Mouse (Mus musculus) thymus, adult 2 months (tissue): ENCODE results near the gene Nrarp. TPM values are rescaled to one million over a fixed set of nuclear protein-coding genes. Genes with fewer than 3 reads are reported as not detected.

ENCODE experiments used
- DNase-seq: peaks from one replicate; pipeline ENCODE4 v3.0.0; 2021
- H3K27ac ChIP-seq: fragments of 200-500 bp; 2 replicates; pipeline ENCODE4 v1.5.1; 2012; ENCODE audit warnings: low read length, control low read depth; ENCODE audit not compliant: control insufficient read depth, insufficient read depth
- H3K27me3 ChIP-seq: fragments of 200-500 bp; 2 replicates; pipeline ENCODE4 v1.6.1; 2012; ENCODE audit warnings: mild to moderate bottlenecking, low read length, moderate library complexity, mixed read lengths; ENCODE audit not compliant: control insufficient read depth, insufficient read depth
- H3K36me3 ChIP-seq: fragments of 200-500 bp; 2 replicates; pipeline ENCODE4 v1.6.1; 2012; ENCODE audit warnings: mild to moderate bottlenecking, low read length, moderate library complexity; ENCODE audit not compliant: control insufficient read depth, insufficient read depth
- H3K4me1 ChIP-seq: fragments of 200-500 bp; replicated peaks from 2 replicates; pipeline ENCODE4 v1.6.1; 2012; ENCODE audit warnings: low read length; ENCODE audit not compliant: control insufficient read depth, insufficient read depth
- H3K4me3 ChIP-seq: fragments of 200-500 bp; 2 replicates; pipeline ENCODE4 v1.5.1; 2012; ENCODE audit warnings: mild to moderate bottlenecking, low read length, control low read depth, moderate library complexity; ENCODE audit not compliant: control insufficient read depth, insufficient read depth
- CTCF ChIP-seq: fragments of 200-500 bp; IDR thresholded peaks from 2 replicates; pipeline ENCODE4 v1.5.1; 2012; ENCODE audit warnings: mild to moderate bottlenecking, control low read depth, low read length, moderate library complexity, borderline replicate concordance; ENCODE audit not compliant: control insufficient read depth, poor library complexity, insufficient read depth; ENCODE audit errors: extremely low read depth
- POLR2A ChIP-seq: fragments of 200-500 bp; IDR thresholded peaks from 2 replicates; pipeline ENCODE4 v1.6.1; 2012; ENCODE audit warnings: mild to moderate bottlenecking, low read length, control low read depth, moderate library complexity; ENCODE audit not compliant: control insufficient read depth, poor library complexity, insufficient read depth; ENCODE audit errors: extremely low read depth
- WGBS: fragments of 180-500 bp; shearing (Covaris S2); methylation state at CpG from one replicate; pipeline ENCODE4 v1.1.7; 2018; 5-methylcytosine and 5-hydroxymethylcytosine counted together
- polyA plus RNA-seq: library from polyadenylated mRNA; depleted of rRNA; stranded (reverse); fragments of >200 nt; gene quantifications from 2 replicates; pipeline ENCODE4 v1.2.3, GENCODE M21; 2012

Gene Nrarp
- polyA plus RNA-seq, 1 experiment, result 13.7 TPM

DNA sequence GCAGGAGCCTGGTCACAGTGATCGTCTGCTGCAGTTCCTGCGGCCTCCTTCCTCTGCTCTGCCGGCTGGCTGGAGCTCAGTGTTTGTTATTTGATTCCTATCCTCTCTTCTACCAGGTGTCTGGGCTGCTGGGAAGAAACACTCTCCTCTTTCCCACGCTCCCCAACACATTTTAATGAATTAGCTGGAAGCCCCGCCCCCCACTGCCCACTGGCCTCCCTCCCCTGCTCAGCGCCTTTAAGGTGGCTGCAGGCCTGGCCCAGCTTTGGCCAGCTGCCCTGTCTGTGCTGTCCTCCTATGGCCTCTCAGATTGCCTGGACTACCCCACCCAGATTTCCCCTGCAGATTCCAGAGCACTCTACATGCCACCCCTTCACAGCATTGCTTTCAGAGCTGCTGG, 2.9 kb upstream of the Nrarp start:
- Histone ChIP-seq H3K4me1 (peaks cover 18% of the 10 kb centered on the region), H3K27me3 (no peaks in the 10 kb centered on the region), H3K4me3 (no peak overlapping the region), H3K27ac (no peak overlapping the region), H3K36me3 (no peaks in the 10 kb centered on the region)
- DNase-seq, result no peak
- TF ChIP-seq CTCF (no peak), POLR2A (no peak)
- WGBS, result 76% methylated on average over 6 of the region's 6 CpGs

DNA sequence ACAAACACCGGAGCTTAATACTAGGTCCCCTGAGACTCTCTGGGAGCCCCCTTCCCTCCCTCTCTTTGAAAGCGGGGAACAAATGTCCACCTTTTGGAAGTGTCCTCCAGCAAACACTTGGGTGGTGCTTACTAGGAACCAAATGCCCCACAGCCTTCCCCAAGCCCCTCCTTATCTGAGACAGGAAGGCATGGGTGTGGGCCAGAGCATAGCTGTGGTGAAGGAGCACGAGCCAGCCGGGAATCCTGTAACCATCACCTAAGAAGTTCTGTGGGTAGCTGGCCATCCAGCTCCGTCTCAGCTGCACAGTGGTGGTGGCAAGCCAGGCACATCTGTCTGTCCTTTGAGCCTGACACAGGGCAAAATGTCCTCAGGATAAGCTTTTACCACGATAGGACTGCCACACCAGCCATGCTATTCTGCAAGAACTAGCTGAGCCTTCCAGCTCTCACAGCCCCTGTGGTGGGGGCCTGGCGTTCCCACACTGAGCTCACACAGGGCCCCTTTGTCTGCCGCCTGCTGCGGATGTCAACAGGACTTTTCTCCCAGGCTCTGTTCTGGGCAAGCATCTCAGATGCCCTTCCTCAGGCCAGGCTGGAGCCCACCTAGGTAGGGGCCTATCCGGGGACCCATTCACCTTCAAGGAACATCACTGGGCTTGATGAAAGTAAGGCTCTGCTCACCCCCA, 2.1 kb upstream of the Nrarp start:
- TF ChIP-seq CTCF (no peak), POLR2A (no peak)
- Histone ChIP-seq H3K4me3 (no peak overlapping the region), H3K27ac (no peak overlapping the region), H3K27me3 (no peaks in the 10 kb centered on the region), H3K4me1 (peaks cover 20% of the 10 kb centered on the region), H3K36me3 (no peaks in the 10 kb centered on the region)
- 62% methylated on average over 10 of the region's 10 CpGs for WGBS
- no peak for DNase-seq

DNA sequence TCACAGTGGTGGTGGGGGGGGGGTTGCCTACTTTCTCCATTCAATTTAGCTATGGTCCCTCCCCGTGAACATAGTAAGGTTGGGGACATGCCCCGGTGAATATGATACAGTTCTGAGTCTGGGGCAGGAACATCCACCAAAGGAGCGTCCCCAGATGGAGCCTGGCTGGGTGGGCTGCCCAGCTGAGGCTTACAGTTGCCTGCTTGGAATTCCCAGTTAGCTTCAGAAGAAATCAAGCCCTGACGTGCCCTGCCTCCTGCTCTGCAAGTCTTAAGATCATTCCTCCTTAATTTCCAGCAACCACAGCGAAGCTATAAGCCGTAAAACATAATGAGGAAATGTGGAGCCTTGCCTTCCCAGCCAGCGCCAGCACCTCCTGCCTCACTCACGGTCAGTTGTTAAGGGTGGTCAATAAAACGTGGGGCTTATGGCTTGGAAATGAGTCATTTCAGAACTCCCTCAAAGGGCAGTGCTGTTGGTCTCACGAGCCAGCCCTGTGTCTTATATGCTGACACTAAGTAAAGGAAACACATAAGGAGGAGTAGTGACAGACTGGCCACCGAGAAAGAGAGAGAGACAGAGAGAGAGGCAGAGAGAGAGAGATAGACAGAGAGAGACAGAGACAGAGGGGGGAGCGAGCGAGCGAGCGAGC, 866 bp upstream of the Nrarp start:
- Histone ChIP-seq H3K4me1 (peaks cover 24% of the 10 kb centered on the region), H3K36me3 (no peaks in the 10 kb centered on the region), H3K27ac (no peak overlapping the region), H3K27me3 (no peaks in the 10 kb centered on the region), H3K4me3 (no peak overlapping the region)
- WGBS, result 82% methylated on average over 15 of the region's 15 CpGs
- no peak for DNase-seq
- no peak for TF ChIP-seq POLR2A
- TF ChIP-seq CTCF, result no peak

DNA sequence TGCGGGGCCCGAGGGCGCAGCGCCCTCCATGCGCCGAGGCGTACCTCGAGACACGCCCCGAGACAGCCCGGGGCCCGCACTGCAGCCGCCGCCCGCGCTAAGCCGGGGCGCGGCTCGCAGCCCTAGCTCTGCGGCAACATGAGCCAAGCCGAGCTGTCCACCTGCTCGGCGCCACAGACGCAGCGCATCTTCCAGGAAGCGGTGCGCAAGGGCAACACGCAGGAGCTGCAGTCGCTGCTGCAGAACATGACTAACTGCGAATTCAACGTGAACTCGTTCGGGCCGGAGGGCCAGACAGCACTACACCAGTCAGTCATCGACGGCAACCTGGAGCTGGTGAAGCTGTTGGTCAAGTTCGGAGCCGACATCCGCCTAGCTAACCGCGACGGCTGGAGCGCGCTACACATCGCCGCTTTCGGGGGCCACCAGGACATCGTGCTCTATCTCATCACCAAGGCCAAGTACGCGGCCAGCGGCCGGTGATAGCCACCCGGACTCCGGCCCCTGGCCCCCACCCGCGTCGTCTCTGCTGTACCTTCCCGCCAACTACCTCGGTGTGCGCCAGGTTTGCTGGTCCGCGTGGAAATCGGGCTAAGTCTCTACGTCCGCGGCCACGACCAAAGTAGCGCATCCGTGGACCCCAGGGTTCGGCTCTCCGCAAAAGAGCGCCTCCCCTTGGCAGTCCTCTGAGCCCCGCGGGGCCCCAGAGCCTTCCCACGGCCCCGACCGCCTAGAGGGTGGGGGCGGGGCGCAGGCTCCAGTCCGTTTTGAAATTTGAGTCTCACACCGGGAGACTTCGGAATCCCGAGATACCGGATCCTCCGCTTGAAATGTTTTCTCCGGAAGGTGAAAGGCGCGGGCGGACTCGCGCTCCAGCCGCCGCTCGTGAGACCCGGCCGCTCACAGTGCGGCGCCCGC, 674 bp downstream of the Nrarp start:
- TF ChIP-seq POLR2A (no peak; the same call in 1 of the 2 replicates), CTCF (no peak)
- no peak overlapping the region for H3K27ac ChIP-seq
- H3K4me1 ChIP-seq, result peaks cover 33% of the 10 kb centered on the region
- DNase-seq, result peak; percentile 57
- no peaks in the 10 kb centered on the region for H3K27me3 ChIP-seq
- under 1% methylated on average over 100 of the region's 100 CpGs for WGBS
- peak overlapping the region; percentile 54 for H3K4me3 ChIP-seq
- no peaks in the 10 kb centered on the region for H3K36me3 ChIP-seq

DNA sequence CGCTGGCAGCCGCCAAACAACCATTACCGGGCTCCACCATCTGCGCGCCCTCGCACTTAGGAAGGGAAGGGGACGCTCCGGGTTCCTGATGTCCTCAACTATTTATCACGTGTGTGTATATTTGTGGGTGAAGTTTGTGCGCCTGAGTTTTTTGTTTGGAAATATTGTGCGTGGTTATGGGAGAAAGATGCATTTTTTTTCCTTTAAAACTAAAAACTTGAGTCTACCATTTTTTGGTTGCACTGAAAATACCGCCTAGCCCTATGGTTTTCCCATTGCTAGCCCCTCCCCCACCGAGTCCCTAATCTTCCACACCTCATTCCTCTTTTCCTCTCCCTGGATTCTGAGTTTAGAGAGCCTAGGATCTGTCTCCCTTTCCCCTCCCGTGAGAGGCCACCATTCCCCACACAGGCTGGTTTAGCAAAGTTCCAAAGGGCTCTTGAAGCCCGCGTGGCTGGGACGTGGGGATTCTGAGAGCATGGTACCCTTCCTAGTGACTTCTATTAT, 1.4 kb downstream of the Nrarp start:
- peaks cover 36% of the 10 kb centered on the region for H3K4me1 ChIP-seq
- WGBS, result 6% methylated on average over 17 of the region's 17 CpGs
- no peak for DNase-seq
- no peaks in the 10 kb centered on the region for H3K36me3 ChIP-seq
- H3K27ac ChIP-seq, result no peak overlapping the region
- TF ChIP-seq CTCF (no peak), POLR2A (no peak)
- H3K4me3 ChIP-seq, result peak overlapping the region; percentile 54
- H3K27me3 ChIP-seq, result no peaks in the 10 kb centered on the region

DNA sequence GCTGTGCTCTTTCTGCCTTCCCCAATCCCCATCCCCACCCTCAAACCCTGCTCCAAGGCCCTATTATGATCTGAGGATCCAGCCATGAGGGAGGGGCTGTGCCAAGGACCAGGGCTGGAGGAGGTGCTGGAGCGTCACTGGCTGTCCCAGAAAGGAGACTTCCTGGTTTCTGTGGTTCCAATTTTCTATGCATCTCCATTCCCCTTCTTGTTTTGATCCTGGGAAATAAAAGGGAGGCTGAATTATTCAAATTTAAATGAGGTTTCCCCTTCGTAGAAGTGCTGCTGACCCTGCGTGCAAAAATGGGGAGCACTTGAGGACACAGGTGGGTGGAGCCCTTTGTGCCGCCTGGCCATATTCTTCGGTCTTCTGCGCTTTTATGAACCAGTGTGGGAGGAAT, 2.1 kb downstream of the Nrarp start:
- Histone ChIP-seq H3K27ac (no peak overlapping the region), H3K4me3 (no peak overlapping the region), H3K36me3 (no peaks in the 10 kb centered on the region), H3K4me1 (peaks cover 36% of the 10 kb centered on the region), H3K27me3 (no peaks in the 10 kb centered on the region)
- WGBS, result 36% methylated on average over 6 of the region's 6 CpGs
- TF ChIP-seq CTCF (no peak), POLR2A (no peak)
- DNase-seq, result no peak
